Comparison of ENCODE assay signal across 15 mouse cellular contexts in genomic region chr10:122752950-122753923, GRCm38 (mm10).
DNase-seq lines count a peak whose midpoint lies in the region; ATAC-seq and TF ChIP-seq lines count a peak whose summit lies in the region.
"Had no signal": no experiment of that assay in that cellular context is flagged by ENCODE, and none has a peak within 500 bp of the region (broad histone marks: within the 10 kb centered on the region; RNA-seq: fewer than 3 reads in every experiment).

No protein-coding gene starts in this region.

- H3K27ac ChIP-seq in kidney, adult 2 months (ENCODE audit: insufficient read depth, low read depth, low read length), result peak overlapping the region; percentile 48; the same call in 1 of the 2 replicates
- H3K27ac ChIP-seq in stomach, postnatal 0 days (replicated peaks), result no peak overlapping the region
- H3K27ac ChIP-seq: embryonic facial prominence, embryonic 13.5 days; liver, embryonic 15.5 days; stomach, embryonic 15.5 days had no signal

- WGBS in kidney, adult 2 months, result 41% methylated on average over 17 of the region's 17 CpGs
- WGBS in stomach, postnatal 0 days, result 41% methylated on average over 17 of the region's 17 CpGs

- TF ChIP-seq POLR2A in kidney, adult 2 months (IDR thresholded peaks at IDR 0.05; ENCODE audit: low read depth, low read length), result no peak

- TF ChIP-seq CTCF in kidney, adult 2 months (conservative IDR thresholded peaks at IDR 0.05; ENCODE audit: insufficient read depth, insufficient read length, low read depth, low read length), result no peak
- TF ChIP-seq CTCF in stomach, postnatal 0 days (IDR thresholded peaks at IDR 0.05; ENCODE audit: low read depth), result no peak

- ATAC-seq in frontal cortex, adult (ENCODE audit: low TSS enrichment), result peak; percentile 66
- no peak for ATAC-seq in stomach, postnatal 0 days (ENCODE audit: low FRiP score, low TSS enrichment)
- ATAC-seq: inflammation-experienced regulatory T-cells, adult 6 months; Patski had no signal

- H3K27me3 ChIP-seq in kidney, adult 2 months (replicated peaks; ENCODE audit: control insufficient read depth, insufficient read depth, low read length), result no peaks in the 10 kb centered on the region
- no peaks in the 10 kb centered on the region for H3K27me3 ChIP-seq in stomach, postnatal 0 days (ENCODE audit: control insufficient read depth, insufficient read depth, low read length)
- H3K27me3 ChIP-seq: embryonic facial prominence, embryonic 13.5 days; liver, embryonic 15.5 days; Patski; stomach, embryonic 15.5 days had no signal

- H3K9me3 ChIP-seq in stomach, postnatal 0 days (ENCODE audit: control insufficient read depth, low read length), result no peaks in the 10 kb centered on the region
- H3K9me3 ChIP-seq: liver, embryonic 15.5 days; stomach, embryonic 15.5 days had no signal

- H3K9ac ChIP-seq in stomach, postnatal 0 days (ENCODE audit: low read length), result no peak overlapping the region
- H3K9ac ChIP-seq: embryonic facial prominence, embryonic 13.5 days; liver, embryonic 15.5 days; stomach, embryonic 15.5 days had no signal

- no peak for TF ChIP-seq EP300 in stomach, postnatal 0 days (optimal IDR thresholded peaks at IDR 0.05)

- H3K36me3 ChIP-seq in kidney, adult 2 months (ENCODE audit: control insufficient read depth, insufficient read depth, low read length), result no peaks in the 10 kb centered on the region
- H3K36me3 ChIP-seq in stomach, postnatal 0 days (ENCODE audit: control insufficient read depth, insufficient read depth, low read length), result no peaks in the 10 kb centered on the region
- H3K36me3 ChIP-seq: embryonic facial prominence, embryonic 13.5 days; liver, embryonic 15.5 days; stomach, embryonic 15.5 days had no signal

- H3K4me1 ChIP-seq in kidney, adult 2 months (ENCODE audit: control insufficient read depth, insufficient read depth, low read length), result peaks cover 18% of the 10 kb centered on the region
- H3K4me1 ChIP-seq in stomach, postnatal 0 days (replicated peaks; ENCODE audit: control insufficient read depth, insufficient read depth), result no peaks in the 10 kb centered on the region
- H3K4me1 ChIP-seq: liver, embryonic 15.5 days had no signal

- no peak for DNase-seq in frontal cortex, postnatal 25 days (ENCODE audit: low spot score in 2 of 2)
- peak; percentile 34 for DNase-seq in kidney, adult 2 months
- DNase-seq in kidney, postnatal 14 days, result no peak
- DNase-seq in retina, postnatal 1 day, result peak; percentile 55
- DNase-seq in retina, embryonic 14.5 days (ENCODE audit: low spot score), result no peak
- no peak for DNase-seq in stomach, postnatal 0 days (ENCODE audit: low spot score)
- no peak for DNase-seq in layer of hippocampus, adult 9-11 months
- DNase-seq: adrenal gland, postnatal 36 days; cerebellum, adult 8-10 months had no signal

- H3K4me2 ChIP-seq in stomach, postnatal 0 days (replicated peaks; ENCODE audit: low read depth), result no peak overlapping the region
- H3K4me2 ChIP-seq: embryonic facial prominence, embryonic 13.5 days; liver, embryonic 15.5 days; stomach, embryonic 15.5 days had no signal

- no peak overlapping the region for H3K4me3 ChIP-seq in kidney, adult 2 months (ENCODE audit: insufficient read depth, low read depth, low read length)
- H3K4me3 ChIP-seq in stomach, postnatal 0 days (ENCODE audit: low read depth, low read length), result no peak overlapping the region
- H3K4me3 ChIP-seq: embryonic facial prominence, embryonic 13.5 days; liver, embryonic 15.5 days; stomach, embryonic 15.5 days had no signal

Comparison
In these comparisons a context has a peak if more than half of its experiments do, and no peak if none do; other contexts are left out.
1. DNase-seq: peak in kidney, adult 2 months (single experiment) and retina, postnatal 1 day (single experiment); none in frontal cortex, postnatal 25 days (0 of 2), kidney, postnatal 14 days (single experiment), retina, embryonic 14.5 days (single experiment), stomach, postnatal 0 days (single experiment) and layer of hippocampus, adult 9-11 months (single experiment).